Mouse (Mus musculus): ENCODE data around the gene Pbx4. TPM values are rescaled to one million over a fixed set of nuclear protein-coding genes. Genes with fewer than 3 reads are reported as not detected.

Pbx4 gene
- total RNA-seq, 2 experiments from 2014 or later, result not detected

GRCm38 (mm10) chr8:69919876-69920662 is 87.8 kb downstream of the Pbx4 start:
- intact Hi-C loops (cut with DNase I), result loop anchor here (1.0 to 5.0 kb wide), 6 partner anchors 45 to 302 kb away; partner anchors contain the start of gene Ncan
- peak; percentile 36 to 46 for DNase-seq

GRCm38 (mm10) chr8:69921141-69921540 is 88.8 kb downstream of the Pbx4 start:
- DNase-seq, result no peak
- intact Hi-C loops (cut with DNase I), result no loop called here

Other genes starting within 250 kb of the Pbx4 start
- 1 to 10 TPM; 7.7 to 9.1 TPM for gene Zfp868, start 206.9 kb upstream of the Pbx4 start, total RNA-seq (2021)
- 1 to 10 TPM; 1.0 to 1.9 TPM for gene Zfp964, start 178.0 kb upstream of the Pbx4 start, total RNA-seq (2021)
- gene Zfp869, start 121.8 kb upstream of the Pbx4 start, total RNA-seq (2021), result 10 to 100 TPM; 13.6 to 16.1 TPM
- gene Zfp963, start 82.5 kb upstream of the Pbx4 start, total RNA-seq (2021), result 1 to 10 TPM; 2.0 to 2.2 TPM
- gene Gm20422, start 57.6 kb upstream of the Pbx4 start, total RNA-seq (2021), result 1 to 10 TPM in 1 of 2 experiments, not detected in 1; 1.3 TPM
- gene Atp13a1, start 41.3 kb upstream of the Pbx4 start, total RNA-seq (2021), result 10 to 100 TPM; 14.1 to 14.4 TPM
- gene Zfp866, start 41.3 kb upstream of the Pbx4 start, total RNA-seq (2021), result 10 to 100 TPM; 14.4 to 16.2 TPM
- gene Gmip, start 23.8 kb upstream of the Pbx4 start, total RNA-seq (2021), result 1 to 10 TPM; 5.4 to 5.6 TPM
- gene Lpar2, start 10.1 kb upstream of the Pbx4 start, total RNA-seq (2021), result under 1 TPM; 0.16 to 0.42 TPM
- gene Cilp2, start 55.2 kb downstream of the Pbx4 start, total RNA-seq (2021), result 1 to 10 TPM; 1.7 to 2.4 TPM
- gene Tssk6, start 69.7 kb downstream of the Pbx4 start, total RNA-seq (2021), result not detected
- gene Ndufa13, start 70.1 kb downstream of the Pbx4 start, total RNA-seq (2021), result 100 to 1,000 TPM; 451 to 482 TPM
- gene Yjefn3, start 70.2 kb downstream of the Pbx4 start, total RNA-seq (2021), result 10 to 100 TPM in 1 of 2 experiments, 1 to 10 TPM in 1; 9.1 to 12.1 TPM
- 10 to 100 TPM; 31.6 to 36.5 TPM for gene Gatad2a, start 163.9 kb downstream of the Pbx4 start, total RNA-seq (2021)
- gene Mau2, start 210.2 kb downstream of the Pbx4 start, total RNA-seq (2021), result 10 to 100 TPM; 35.3 to 38.6 TPM
- gene Sugp1, start 210.3 kb downstream of the Pbx4 start, total RNA-seq (2021), result 10 to 100 TPM; 18.7 to 22.0 TPM
- 1 to 10 TPM in 1 of 2 experiments, under 1 TPM in 1; 0.97 to 1.1 TPM for gene Tm6sf2, start 240.4 kb downstream of the Pbx4 start, total RNA-seq (2021)